Mouse (Mus musculus) C2C12 (cell line): ENCODE results near the gene Olfr979.

Source experiments
- CTCF ChIP-seq: IDR thresholded peaks from one replicate; pipeline ENCODE4 v1.5.1; 2011; ENCODE audit not compliant: control insufficient read depth, insufficient read depth, insufficient read length
- MAX ChIP-seq: IDR thresholded peaks from one replicate; pipeline ENCODE4 v1.6.1; 2011; ENCODE audit warnings: mild to moderate bottlenecking, control low read depth

DNA sequence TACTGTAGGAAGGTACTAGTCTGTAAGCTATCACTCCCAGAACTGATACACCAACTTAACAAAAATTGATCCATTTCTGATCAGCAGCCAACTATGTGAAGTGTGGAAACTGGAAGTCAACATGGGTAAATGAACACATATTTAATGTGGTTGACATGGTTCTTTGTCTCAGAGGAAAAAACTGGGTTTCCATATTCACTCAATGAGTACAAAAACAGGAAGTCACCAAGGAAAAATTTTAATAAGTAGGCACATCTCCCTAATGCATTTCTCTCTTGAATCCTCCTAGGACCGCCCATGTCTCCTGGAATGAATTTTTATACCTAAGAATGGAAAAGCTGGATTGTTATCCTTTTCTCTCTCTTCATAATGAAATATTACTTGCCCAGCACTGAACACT lies 6.2 kb upstream of the Olfr979 start, which contains the start of gene Olfr980:
- TF ChIP-seq CTCF, result no peak
- no peak for TF ChIP-seq MAX
